Mouse (Mus musculus) erythroblast, embryonic 14.5 days (primary cell): ENCODE results near the gene Il9r. TPM values are rescaled to one million over a fixed set of nuclear protein-coding genes. Genes with fewer than 3 reads are reported as not detected.
A peak's percentile ranks its signal among the peaks of the same experiment; 100 is the strongest.
"Not testable (repeated sequence)": the region's sequence is repeated elsewhere in the genome, so short reads cannot be mapped to it uniquely, and the experiment has no call there.

Source experiments
- H3K27me3 ChIP-seq: 2 replicates; pipeline ENCODE4 v1.6.1; 2012; ENCODE audit warnings: inconsistent platforms; ENCODE audit not compliant: control insufficient read depth
- H3K36me3 ChIP-seq: 2 replicates; pipeline ENCODE4 v1.6.1; 2012; ENCODE audit warnings: mild to moderate bottlenecking, inconsistent platforms; ENCODE audit not compliant: control insufficient read depth
- H3K4me1 ChIP-seq: 2 replicates; pipeline ENCODE4 v1.6.1; 2012; ENCODE audit warnings: inconsistent platforms; ENCODE audit not compliant: control insufficient read depth
- H3K4me3 ChIP-seq: replicated peaks from 2 replicates; pipeline ENCODE3; 2012; ENCODE audit warnings: moderate library complexity, mild to moderate bottlenecking, inconsistent platforms
- H3K9me3 ChIP-seq: 2 replicates; pipeline ENCODE4 v1.6.1; 2012; ENCODE audit warnings: low read length, inconsistent platforms, mixed read lengths; ENCODE audit not compliant: control insufficient read depth
- GATA1 ChIP-seq: IDR thresholded peaks from 2 replicates; pipeline ENCODE4 v1.6.1; 2012; ENCODE audit warnings: low read length, inconsistent platforms, mixed read lengths
- TAL1 ChIP-seq: IDR thresholded peaks from 3 replicates; pipeline ENCODE4 v1.6.1; 2012; ENCODE audit warnings: low read length, inconsistent platforms, mixed read lengths
- polyA plus RNA-seq: library from polyadenylated mRNA; stranded (reverse); fragments of >175 nt; gene quantifications from 2 replicates; pipeline ENCODE4 v1.2.3, GENCODE M21; 2012

The Il9r gene
- polyA plus RNA-seq, 1 experiment = not detected

GRCm38 (mm10) chr11:32210623-32211022, 10.5 kb upstream of the Il9r start:
- Histone ChIP-seq H3K4me1 (peaks cover 25% of the 10 kb centered on the region), H3K4me3 (no peak overlapping the region), H3K27me3 (no peaks in the 10 kb centered on the region), H3K36me3 (peaks cover 69% of the 10 kb centered on the region), H3K9me3 (no peaks in the 10 kb centered on the region)
- no peak for TF ChIP-seq TAL1
- no peak for TF ChIP-seq GATA1

- peak; percentile 69 for TF ChIP-seq GATA1
- no peak for TF ChIP-seq TAL1
- H3K9me3 ChIP-seq = no peaks in the 10 kb centered on the region
Observed at GRCm38 (mm10) chr11:32205058-32205873, 5.2 kb upstream of the Il9r start, which contains the start of gene Snrnp25. TSS of gene Snrnp25 (plus strand) at chr11:32205415.

GRCm38 (mm10) chr11:32201922-32202685, 2.0 kb upstream of the Il9r start:
- TF ChIP-seq TAL1 (no peak), GATA1 (no peak)
- H3K9me3 ChIP-seq = no peaks in the 10 kb centered on the region
- peaks cover 7% of the 10 kb centered on the region for H3K36me3 ChIP-seq
- peaks cover 4% of the 10 kb centered on the region; the same call in 1 of the 2 replicates for H3K27me3 ChIP-seq
- H3K4me1 ChIP-seq = peaks cover 51% of the 10 kb centered on the region
- no peak overlapping the region for H3K4me3 ChIP-seq

More at GRCm38 (mm10) chr11:32205058-32205873, 5.2 kb upstream of the Il9r start, which contains the start of gene Snrnp25:
- Histone ChIP-seq H3K27me3 (peaks cover 4% of the 10 kb centered on the region; the same call in 1 of the 2 replicates), H3K4me3 (peak within 1 kb of the TSS; percentile 74), H3K36me3 (peaks cover 39% of the 10 kb centered on the region), H3K4me1 (peaks cover 44% of the 10 kb centered on the region)

- H3K36me3 ChIP-seq, H3K27me3 ChIP-seq, H3K4me3 ChIP-seq, H3K9me3 ChIP-seq: not testable (repeated sequence)
- H3K4me1 ChIP-seq = peaks cover 51% of the 10 kb centered on the region
Observed at GRCm38 (mm10) chr11:32200992-32201391, 913 bp upstream of the Il9r start.

- H3K27me3 ChIP-seq = peaks cover 13% of the 10 kb centered on the region
- H3K36me3 ChIP-seq = no peaks in the 10 kb centered on the region
- H3K9me3 ChIP-seq = no peaks in the 10 kb centered on the region
- peaks cover 38% of the 10 kb centered on the region for H3K4me1 ChIP-seq
- no peak for TF ChIP-seq TAL1
- H3K4me3 ChIP-seq = no peak overlapping the region
Observed at GRCm38 (mm10) chr11:32199230-32199629, 849 bp downstream of the Il9r start.

- Histone ChIP-seq H3K36me3 (no peaks in the 10 kb centered on the region), H3K27me3 (peaks cover 13% of the 10 kb centered on the region), H3K4me1 (peaks cover 32% of the 10 kb centered on the region), H3K4me3 (no peak overlapping the region), H3K9me3 (no peaks in the 10 kb centered on the region)
- TF ChIP-seq GATA1 (no peak), TAL1 (no peak)
Observed at GRCm38 (mm10) chr11:32198256-32198955, 1.7 kb downstream of the Il9r start.

GRCm38 (mm10) chr11:32197766-32198165, 2.3 kb downstream of the Il9r start:
- Histone ChIP-seq H3K36me3 (no peaks in the 10 kb centered on the region), H3K4me3 (no peak overlapping the region), H3K27me3 (peaks cover 11% of the 10 kb centered on the region), H3K4me1 (peaks cover 30% of the 10 kb centered on the region), H3K9me3 (no peaks in the 10 kb centered on the region)
- no peak for TF ChIP-seq TAL1
- TF ChIP-seq GATA1 = no peak

- Histone ChIP-seq H3K4me3 (no peak overlapping the region), H3K4me1 (peaks cover 30% of the 10 kb centered on the region), H3K36me3 (no peaks in the 10 kb centered on the region), H3K9me3 (no peaks in the 10 kb centered on the region), H3K27me3 (peaks cover 9% of the 10 kb centered on the region)
- TF ChIP-seq GATA1 = no peak
- TF ChIP-seq TAL1 = no peak
Observed at GRCm38 (mm10) chr11:32196727-32197126, 3.4 kb downstream of the Il9r start.

GRCm38 (mm10) chr11:32195867-32196540, 4.1 kb downstream of the Il9r start:
- TF ChIP-seq GATA1 (no peak), TAL1 (no peak)
- Histone ChIP-seq H3K9me3 (no peaks in the 10 kb centered on the region), H3K4me1 (peaks cover 30% of the 10 kb centered on the region), H3K27me3 (peaks cover 9% of the 10 kb centered on the region), H3K4me3 (no peak overlapping the region), H3K36me3 (no peaks in the 10 kb centered on the region)
